Mouse (Mus musculus) midbrain, embryonic 10.5 days (tissue): ENCODE data around the gene Mogat1. TPM values are rescaled to one million over a fixed set of nuclear protein-coding genes. Genes with fewer than 3 reads are reported as not detected.
"Not testable (repeated sequence)": the region's sequence is repeated elsewhere in the genome, so short reads cannot be mapped to it uniquely, and the experiment has no call there.

Source experiments
- DNase-seq: peaks from one replicate; pipeline ENCODE4 v3.0.0-alpha.2; 2017; ENCODE audit warnings: low spot score
- H3K27ac ChIP-seq: fragments of 300-500 bp; sonication (generic); replicated peaks from 2 replicates; pipeline ENCODE4 v1.5.1; 2016; ENCODE audit warnings: mild to moderate bottlenecking
- H3K27me3 ChIP-seq: fragments of 300-500 bp; sonication (generic); 2 replicates; pipeline ENCODE4 v1.6.1; 2016; ENCODE audit warnings: low read depth, mild to moderate bottlenecking; ENCODE audit not compliant: poor library complexity, severe bottlenecking
- H3K36me3 ChIP-seq: fragments of 300-500 bp; sonication (generic); 2 replicates; pipeline ENCODE4 v1.6.1; 2016; ENCODE audit warnings: mild to moderate bottlenecking, moderate library complexity
- H3K4me1 ChIP-seq: fragments of 300-500 bp; sonication (generic); 2 replicates; pipeline ENCODE4 v1.6.1; 2016
- H3K4me3 ChIP-seq: fragments of 300-500 bp; sonication (generic); 2 replicates; pipeline ENCODE4 v1.5.1; 2016; ENCODE audit warnings: mild to moderate bottlenecking, moderate library complexity
- H3K9me3 ChIP-seq: fragments of 300-500 bp; sonication (generic); replicated peaks from 2 replicates; pipeline ENCODE4 v1.6.1; 2016; ENCODE audit warnings: mild to moderate bottlenecking
- WGBS: fragments of 180-500 bp; shearing (Covaris S2); methylation state at CpG from one replicate; pipeline ENCODE4 v1.1.7; 2016; 5-methylcytosine and 5-hydroxymethylcytosine counted together
- polyA plus RNA-seq: library from polyadenylated mRNA; unstranded; fragments of >200 nt; fragmentation: Nextera tagmentation; extraction: Ambion mirVana; gene quantifications from 2 replicates; pipeline ENCODE4 v1.2.1, GENCODE M21; 2016

Gene Mogat1
- polyA plus RNA-seq, 1 experiment from 2014 or later = 0.91 TPM

GRCm38 (mm10) chr1:78518907-78519306 is 8.1 kb downstream of the Mogat1 start:
- H3K27me3 ChIP-seq = no peaks in the 10 kb centered on the region
- H3K4me3 ChIP-seq = no peak overlapping the region
- H3K36me3 ChIP-seq = no peaks in the 10 kb centered on the region
- H3K27ac ChIP-seq = no peak overlapping the region
- no peak for DNase-seq
- no peaks in the 10 kb centered on the region for H3K9me3 ChIP-seq
- 90% methylated on average over 7 of the region's 7 CpGs for WGBS
- no peaks in the 10 kb centered on the region for H3K4me1 ChIP-seq

GRCm38 (mm10) chr1:78525189-78525886 is 14.5 kb downstream of the Mogat1 start:
- Histone ChIP-seq H3K36me3 (no peaks in the 10 kb centered on the region), H3K4me3 (no peak overlapping the region), H3K4me1 (no peaks in the 10 kb centered on the region), H3K27ac (no peak overlapping the region), H3K9me3 (no peaks in the 10 kb centered on the region), H3K27me3 (no peaks in the 10 kb centered on the region)
- peak; percentile 62 for DNase-seq
- WGBS = 54% methylated on average over 23 of the region's 23 CpGs

GRCm38 (mm10) chr1:78528356-78528755 is 17.6 kb downstream of the Mogat1 start:
- no peak overlapping the region for H3K4me3 ChIP-seq
- no peaks in the 10 kb centered on the region for H3K27me3 ChIP-seq
- no peaks in the 10 kb centered on the region for H3K4me1 ChIP-seq
- no peaks in the 10 kb centered on the region for H3K9me3 ChIP-seq
- DNase-seq = no peak
- WGBS = 93% methylated on average over 3 of the region's 3 CpGs
- H3K36me3 ChIP-seq = no peaks in the 10 kb centered on the region
- H3K27ac ChIP-seq = no peak overlapping the region

GRCm38 (mm10) chr1:78529011-78529410 is 18.2 kb downstream of the Mogat1 start:
- Histone ChIP-seq H3K27me3 (no peaks in the 10 kb centered on the region), H3K36me3 (no peaks in the 10 kb centered on the region), H3K4me3 (no peak overlapping the region), H3K9me3 (no peaks in the 10 kb centered on the region), H3K4me1 (no peaks in the 10 kb centered on the region), H3K27ac (no peak overlapping the region)
- 91% methylated on average over 8 of the region's 8 CpGs for WGBS
- no peak for DNase-seq

- no peak overlapping the region for H3K4me3 ChIP-seq
- H3K9me3 ChIP-seq = no peaks in the 10 kb centered on the region
- no peaks in the 10 kb centered on the region for H3K27me3 ChIP-seq
- H3K36me3 ChIP-seq = no peaks in the 10 kb centered on the region
- DNase-seq = no peak
- WGBS = 86% methylated on average over 7 of the region's 7 CpGs
- H3K4me1 ChIP-seq = no peaks in the 10 kb centered on the region
- no peak overlapping the region for H3K27ac ChIP-seq
Measured at GRCm38 (mm10) chr1:78530500-78531215, 19.9 kb downstream of the Mogat1 start.

DNA sequence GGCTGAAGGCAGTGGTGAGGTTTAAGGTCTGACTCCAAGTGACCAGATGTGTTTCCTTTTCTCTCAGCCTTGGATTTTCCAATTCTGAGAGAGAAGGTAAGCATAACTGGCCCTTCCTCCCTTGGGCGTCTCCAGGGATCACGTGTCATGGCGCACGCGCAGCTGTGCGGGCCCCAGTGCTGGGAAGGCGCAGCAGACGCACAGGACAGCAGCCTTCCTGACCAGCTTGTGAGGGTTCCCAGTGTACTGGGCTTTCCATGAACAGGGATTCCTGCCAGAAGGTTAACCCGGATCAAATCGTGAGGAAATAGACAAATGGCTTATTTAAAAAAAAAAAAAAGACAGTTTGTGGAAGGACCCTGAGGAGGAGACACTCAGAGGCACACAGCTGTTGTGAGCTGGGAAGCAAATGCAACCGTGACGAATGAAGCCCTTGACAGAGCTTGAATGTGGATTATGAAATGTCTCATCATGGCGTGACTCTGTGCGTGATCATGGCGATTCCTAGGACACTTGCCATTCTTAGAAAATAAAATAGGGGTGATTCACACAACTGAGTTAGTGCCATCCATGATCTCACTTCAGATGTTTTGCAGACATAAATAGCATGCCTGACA is 21.5 kb downstream of the Mogat1 start:
- no peaks in the 10 kb centered on the region for H3K27me3 ChIP-seq
- peaks cover 4% of the 10 kb centered on the region for H3K4me1 ChIP-seq
- no peaks in the 10 kb centered on the region for H3K9me3 ChIP-seq
- DNase-seq = no peak
- WGBS = 88% methylated on average over 15 of the region's 15 CpGs
- H3K4me3 ChIP-seq = no peak overlapping the region
- H3K36me3 ChIP-seq = no peaks in the 10 kb centered on the region
- no peak overlapping the region for H3K27ac ChIP-seq

- Histone ChIP-seq H3K9me3 (no peaks in the 10 kb centered on the region), H3K4me3 (no peak overlapping the region), H3K27ac (no peak overlapping the region), H3K27me3 (no peaks in the 10 kb centered on the region), H3K36me3 (no peaks in the 10 kb centered on the region), H3K4me1 (peaks cover 15% of the 10 kb centered on the region)
- WGBS = 90% methylated on average over 9 of the region's 9 CpGs
- no peak for DNase-seq
Measured at GRCm38 (mm10) chr1:78534428-78535150, 23.8 kb downstream of the Mogat1 start.

- H3K4me3 ChIP-seq = no peak overlapping the region
- H3K36me3 ChIP-seq = no peaks in the 10 kb centered on the region
- H3K9me3 ChIP-seq = no peaks in the 10 kb centered on the region
- DNase-seq = peak; percentile 56
- peaks cover 15% of the 10 kb centered on the region for H3K4me1 ChIP-seq
- no peaks in the 10 kb centered on the region for H3K27me3 ChIP-seq
- WGBS = 44% methylated on average over 19 of the region's 19 CpGs
- H3K27ac ChIP-seq = no peak overlapping the region
Measured at GRCm38 (mm10) chr1:78536310-78537164, 25.7 kb downstream of the Mogat1 start.

DNA sequence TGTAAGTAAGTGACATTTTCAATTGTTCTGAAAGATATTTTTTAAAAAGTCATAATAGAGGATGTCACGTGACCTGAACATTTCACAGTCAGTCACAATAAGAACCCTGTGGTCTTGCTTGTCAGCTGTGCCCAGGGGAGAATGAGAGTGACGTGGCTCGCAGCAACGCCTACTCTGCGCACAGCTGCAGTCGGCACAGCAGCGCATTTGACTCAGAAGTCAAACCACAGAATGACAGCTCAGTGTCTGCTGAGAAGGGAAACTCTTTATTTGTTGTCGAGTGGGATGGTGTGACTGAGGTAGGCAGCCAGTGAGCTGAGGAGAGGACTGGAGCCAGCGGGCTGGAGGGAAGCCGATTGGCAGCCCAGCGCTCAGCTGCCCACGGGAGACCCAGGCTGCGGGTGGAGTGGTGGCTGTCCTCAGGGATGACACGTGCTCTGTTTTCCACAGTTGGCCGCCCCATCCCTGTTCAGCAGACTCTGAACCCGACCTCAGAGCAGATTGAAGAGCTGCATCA is 26.8 kb downstream of the Mogat1 start:
- peak overlapping the region; percentile 38 for H3K4me3 ChIP-seq
- WGBS = 37% methylated on average over 16 of the region's 16 CpGs
- DNase-seq = peak; percentile 23
- H3K4me1 ChIP-seq = peaks cover 15% of the 10 kb centered on the region
- H3K27me3 ChIP-seq = no peaks in the 10 kb centered on the region
- peak overlapping the region; percentile 69; the same call in 1 of the 2 replicates for H3K27ac ChIP-seq
- no peaks in the 10 kb centered on the region for H3K9me3 ChIP-seq
- no peaks in the 10 kb centered on the region for H3K36me3 ChIP-seq

- DNase-seq = no peak
- no peaks in the 10 kb centered on the region for H3K9me3 ChIP-seq
- H3K27me3 ChIP-seq = no peaks in the 10 kb centered on the region
- no peaks in the 10 kb centered on the region for H3K36me3 ChIP-seq
- H3K4me1 ChIP-seq = peaks cover 15% of the 10 kb centered on the region
- 55% methylated on average over 5 of the region's 5 CpGs for WGBS
- no peak overlapping the region for H3K4me3 ChIP-seq
- H3K27ac ChIP-seq = no peak overlapping the region
Measured at GRCm38 (mm10) chr1:78538396-78538795, 27.6 kb downstream of the Mogat1 start.

- Histone ChIP-seq H3K27me3 (no peaks in the 10 kb centered on the region), H3K36me3 (no peaks in the 10 kb centered on the region)
- 73% methylated on average over 6 of the region's 6 CpGs for WGBS
Measured at GRCm38 (mm10) chr1:78539166-78539565, 28.4 kb downstream of the Mogat1 start.

DNA sequence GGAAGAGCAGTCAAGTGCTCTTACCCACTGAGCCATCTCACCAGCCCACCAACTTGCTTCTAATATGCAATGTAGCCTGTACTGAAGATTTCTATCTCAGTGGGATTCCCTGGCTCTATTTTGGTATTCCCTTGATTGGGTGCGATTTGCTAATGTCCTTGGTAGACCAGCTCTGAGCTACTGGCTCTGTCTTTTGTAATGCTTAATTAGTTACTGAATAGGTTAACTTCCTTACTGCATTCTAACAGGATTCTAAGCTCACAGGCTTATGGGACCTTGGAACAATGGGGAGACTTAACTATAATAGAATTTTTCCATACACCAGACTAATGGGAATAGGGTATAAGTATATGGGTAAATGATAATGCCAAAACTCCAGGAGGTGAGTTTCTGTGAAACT is 32.8 kb downstream of the Mogat1 start:
- WGBS = 89% methylated on average over 1 of the region's 1 CpGs
- not testable (repeated sequence) for H3K9me3 ChIP-seq, H3K4me1 ChIP-seq, H3K27me3 ChIP-seq, H3K27ac ChIP-seq, H3K4me3 ChIP-seq, DNase-seq, H3K36me3 ChIP-seq

More at GRCm38 (mm10) chr1:78539166-78539565, 28.4 kb downstream of the Mogat1 start:
- Histone ChIP-seq H3K4me3 (no peak overlapping the region), H3K4me1 (peaks cover 15% of the 10 kb centered on the region), H3K9me3 (no peaks in the 10 kb centered on the region), H3K27ac (no peak overlapping the region)
- DNase-seq = no peak
